Mouse (Mus musculus) urinary bladder, postnatal 10 days (tissue): ENCODE measurements around the gene Rras.

Source experiments
- DNase-seq: peaks from one replicate; pipeline ENCODE4 v3.0.0; 2022; ENCODE audit warnings: low spot score

Gene Rras

DNA sequence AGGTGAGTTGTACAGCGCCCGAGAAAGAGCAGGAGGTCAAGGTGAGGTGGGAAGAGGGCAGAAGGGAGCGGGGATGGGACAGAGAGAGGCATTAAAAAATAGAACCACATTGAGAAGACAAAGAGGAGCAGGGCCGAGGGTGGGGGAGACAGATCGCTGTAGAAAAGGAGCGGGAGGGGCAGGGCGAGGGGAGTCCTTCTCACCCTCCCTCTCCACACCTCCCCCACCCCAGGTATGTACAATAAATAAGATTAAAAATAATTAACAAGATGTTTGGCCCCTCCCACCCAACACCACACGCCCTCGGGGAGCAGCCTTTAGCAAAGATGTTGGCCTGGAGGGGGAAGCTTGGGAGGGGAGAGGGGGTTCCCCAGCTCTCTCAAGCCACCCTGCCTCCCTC lies 10.0 kb downstream of the Rras start:
- DNase-seq: no peak

DNA sequence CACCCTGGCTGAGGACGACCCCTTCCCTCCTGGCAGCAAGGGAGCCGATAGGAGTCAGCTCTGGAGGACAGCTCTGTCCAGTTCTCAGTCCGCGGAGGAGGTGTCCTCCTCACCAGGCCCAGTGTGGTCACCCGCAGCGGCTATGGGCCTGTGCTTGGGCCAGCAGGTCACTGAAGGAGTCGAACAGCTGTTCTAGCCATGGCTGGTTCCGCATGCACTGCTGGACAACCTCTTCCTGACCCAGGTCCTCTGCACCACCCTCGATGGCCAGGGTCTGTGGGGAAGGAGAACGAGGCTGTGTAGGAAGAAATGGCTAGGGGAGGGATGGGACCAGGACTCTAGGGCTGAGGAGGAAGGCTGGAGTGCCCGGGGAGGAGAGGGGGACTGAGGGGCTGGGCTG lies 10.6 kb downstream of the Rras start:
- DNase-seq: no peak

- DNase-seq: no peak
These were observed 12.2 kb downstream of the Rras start for GRCm38 (mm10) chr7:45029995-45030394.

GRCm38 (mm10) chr7:45030857-45031256 lies 13.1 kb downstream of the Rras start:
- no peak for DNase-seq

- DNase-seq: no peak
These were observed 16.1 kb downstream of the Rras start for GRCm38 (mm10) chr7:45033722-45034359.

GRCm38 (mm10) chr7:45035631-45036030 lies 17.9 kb downstream of the Rras start:
- no peak for DNase-seq

DNA sequence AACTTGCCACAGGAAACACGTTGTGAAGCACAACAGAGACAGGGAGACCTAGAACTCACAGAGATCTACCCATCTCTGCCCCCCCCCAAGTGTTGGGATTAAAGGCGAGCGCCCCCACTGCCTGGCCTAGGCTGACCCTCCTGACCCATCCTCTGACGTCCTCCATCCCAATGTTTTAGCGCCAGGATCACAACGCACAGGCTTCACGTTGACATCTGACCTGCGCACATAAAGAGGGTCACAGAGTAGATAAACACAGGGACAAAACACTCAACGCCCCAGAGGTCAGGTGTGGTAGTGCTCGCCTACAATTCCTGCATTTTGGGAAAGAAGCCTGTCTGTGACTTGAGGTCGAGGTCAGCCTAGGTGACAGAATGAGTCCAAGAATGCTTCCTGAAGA lies 18.9 kb downstream of the Rras start:
- no peak for DNase-seq

- no peak for DNase-seq
These were observed 20.1 kb downstream of the Rras start for GRCm38 (mm10) chr7:45037720-45038361.

GRCm38 (mm10) chr7:45038411-45038810 lies 20.6 kb downstream of the Rras start:
- DNase-seq: no peak

- DNase-seq: no peak
These were observed 23.1 kb downstream of the Rras start for GRCm38 (mm10) chr7:45040851-45041250.

- DNase-seq: no peak
These were observed 25.5 kb downstream of the Rras start for GRCm38 (mm10) chr7:45043307-45043706.

- no peak for DNase-seq
These were observed 28.0 kb downstream of the Rras start for GRCm38 (mm10) chr7:45045741-45046140.

DNA sequence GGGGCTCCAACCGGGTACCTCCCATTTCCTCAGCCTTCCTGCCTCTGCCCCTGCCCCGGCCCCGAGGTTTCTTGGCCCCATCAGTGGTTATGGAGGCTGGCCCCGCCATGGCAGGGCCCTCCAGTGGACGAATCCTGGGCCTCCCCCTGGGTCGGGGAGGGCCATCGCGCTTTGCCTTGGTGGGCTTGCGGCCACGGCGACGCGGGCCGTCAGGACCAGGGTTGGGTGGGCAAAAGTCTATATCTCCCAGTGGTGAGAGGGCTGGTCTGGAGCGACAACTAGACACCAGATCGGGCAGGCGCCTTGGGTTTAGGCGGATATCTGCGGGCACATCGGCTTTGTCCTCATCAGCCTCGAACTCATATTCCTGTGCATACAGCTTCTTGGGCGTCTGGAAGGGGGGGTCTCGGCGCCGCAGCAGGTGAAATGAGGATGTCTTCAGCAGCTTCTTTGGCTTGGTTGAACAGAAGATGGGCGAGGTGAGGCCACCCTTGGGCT lies 29.1 kb downstream of the Rras start:
- DNase-seq: no peak

DNA sequence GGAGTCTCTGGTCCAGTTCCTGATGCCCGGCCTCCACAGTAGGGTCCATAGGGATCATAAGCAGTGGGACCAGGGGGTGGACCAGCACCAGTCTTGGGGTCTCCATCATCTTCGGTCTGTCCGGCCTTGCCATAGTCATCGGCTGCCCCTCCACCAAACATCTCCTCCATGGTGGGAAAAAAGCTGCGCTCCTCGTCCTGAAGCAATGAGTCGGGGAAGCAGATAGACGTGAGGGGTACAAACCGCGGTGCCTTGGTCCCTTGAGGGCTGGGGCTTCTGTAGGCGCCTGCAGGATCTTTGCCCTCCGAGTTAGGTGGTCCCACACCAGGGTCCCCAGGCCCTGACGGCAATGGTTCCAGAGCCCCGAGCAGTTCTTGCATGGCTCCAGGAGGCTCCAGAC lies 29.7 kb downstream of the Rras start:
- DNase-seq: no peak

GRCm38 (mm10) chr7:45048001-45048890 lies 30.5 kb downstream of the Rras start:
- no peak for DNase-seq

DNA sequence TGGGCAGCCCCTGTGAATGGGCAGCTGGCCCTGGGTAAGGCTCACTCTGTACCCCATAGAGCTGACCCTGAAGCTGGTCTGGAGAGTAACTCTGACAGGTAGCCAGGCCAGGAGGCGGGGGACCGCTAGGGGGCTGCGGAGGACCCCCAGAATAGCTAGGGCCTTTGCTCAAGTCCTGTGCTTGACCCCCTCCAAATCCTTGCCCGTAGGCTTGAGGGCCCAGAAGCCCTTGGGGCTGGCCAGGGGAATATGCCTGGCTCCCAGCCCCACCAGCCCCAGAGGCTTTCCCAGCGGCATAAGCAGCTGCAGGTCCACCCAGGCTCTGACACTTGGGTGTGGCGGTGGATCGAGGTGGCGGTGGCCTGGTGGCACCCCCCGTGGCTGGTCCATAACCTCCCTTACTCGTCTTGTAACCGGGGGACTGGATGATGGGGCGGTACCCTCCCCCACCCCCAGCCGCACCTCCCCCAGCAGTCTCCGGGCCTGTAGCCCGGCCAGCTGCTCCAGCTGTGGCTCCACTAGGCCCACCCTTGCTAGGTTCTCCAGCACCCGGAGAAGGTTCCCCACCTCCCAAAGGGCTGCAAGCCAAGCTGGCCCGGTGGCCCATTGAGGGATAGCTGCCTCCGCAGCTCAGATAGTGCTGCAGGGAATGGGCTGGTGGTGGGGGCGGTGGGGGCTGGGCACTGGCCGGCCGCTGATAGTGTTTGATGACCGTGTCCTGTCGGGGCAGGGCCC lies 31.3 kb downstream of the Rras start:
- DNase-seq: no peak

DNA sequence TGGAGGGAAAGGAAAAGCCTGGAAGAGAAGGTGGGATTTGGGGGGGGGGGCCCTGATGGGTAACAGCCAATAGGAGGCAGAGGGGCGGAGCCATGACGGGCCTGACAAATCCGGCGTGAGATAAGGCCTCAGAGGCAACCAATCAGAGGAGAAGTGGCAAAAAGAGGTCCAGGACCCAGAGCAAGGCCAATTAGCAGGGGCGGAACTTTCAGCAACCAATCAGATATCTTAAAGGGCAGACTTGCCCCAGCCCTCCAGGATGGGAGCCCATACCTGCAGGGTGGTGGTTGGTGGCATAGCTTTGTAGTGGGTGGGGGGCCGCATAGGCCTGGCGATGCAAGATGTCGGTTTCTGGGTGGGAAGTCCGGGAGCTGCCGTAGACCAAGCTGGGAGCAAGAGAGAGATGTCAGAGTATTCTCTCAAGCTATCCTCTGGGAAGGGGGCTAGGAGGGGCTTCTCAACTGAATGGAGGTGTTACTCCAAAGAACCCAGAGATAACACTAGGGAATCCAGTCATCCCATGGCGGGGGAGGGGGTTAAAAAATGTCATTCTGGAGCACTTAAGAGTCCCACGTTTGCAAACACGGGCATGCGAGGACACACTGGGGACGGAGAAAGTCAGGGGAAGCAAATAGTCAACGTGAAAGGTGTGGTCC lies 33.3 kb downstream of the Rras start:
- DNase-seq: no peak

- DNase-seq: no peak
These were observed 33.8 kb downstream of the Rras start for GRCm38 (mm10) chr7:45051601-45051974.

DNA sequence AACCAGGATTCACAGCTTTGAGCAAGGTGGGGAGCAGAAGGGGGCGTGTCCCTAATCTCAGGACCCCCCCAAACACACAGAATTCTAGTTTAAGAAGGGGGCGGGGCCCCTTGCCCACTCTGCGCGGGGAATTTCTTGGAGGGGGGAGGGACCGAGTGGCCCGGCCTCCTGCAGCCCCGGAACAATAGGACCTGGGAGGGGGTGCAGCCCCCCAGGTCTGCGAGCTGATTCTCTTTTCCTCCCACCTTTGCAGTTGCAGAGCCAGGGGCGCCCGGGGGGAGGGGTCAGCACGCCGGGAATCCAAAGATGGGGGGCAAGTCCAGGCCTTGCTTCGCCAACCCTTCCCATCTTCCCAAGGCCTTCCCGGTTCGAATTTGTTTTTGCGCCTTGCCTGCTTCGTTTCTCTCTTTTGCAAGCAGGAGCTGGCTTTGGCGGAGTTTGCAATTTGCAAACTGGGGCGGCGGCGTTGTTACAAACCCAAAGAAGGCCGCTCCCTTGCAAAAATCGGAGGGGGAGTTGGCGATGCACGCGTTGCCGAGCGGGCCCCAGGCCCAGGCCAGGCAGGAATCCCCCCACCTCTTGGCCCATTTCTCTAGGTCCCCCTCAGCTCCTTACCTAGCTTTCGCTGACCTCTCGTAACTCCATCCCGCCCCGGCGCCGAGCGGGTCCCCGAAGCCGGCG lies 34.6 kb downstream of the Rras start:
- DNase-seq: no peak

DNA sequence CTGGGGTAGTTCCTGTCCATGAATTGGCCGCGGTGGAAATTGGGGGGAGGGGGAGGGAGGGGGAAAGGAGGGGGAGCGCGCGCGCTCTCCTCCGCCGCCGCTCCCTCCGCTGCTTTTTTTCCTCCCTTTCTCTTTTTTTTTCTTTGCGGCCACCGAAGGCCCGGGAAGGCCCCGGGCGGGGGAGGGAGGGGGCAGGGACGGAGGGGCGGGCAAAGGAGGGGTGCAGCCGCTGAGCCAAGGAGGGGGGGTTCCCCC lies 35.0 kb downstream of the Rras start, which contains the start of gene Prr12:
Gene Prr12 (minus strand): TSS at position 20 of the 255 bp plus-strand sequence.
- no peak for DNase-seq
